Mouse (Mus musculus): ENCODE measurements around the gene 1700067P10Rik. TPM values are rescaled to one million over a fixed set of nuclear protein-coding genes. Genes with fewer than 3 reads are reported as not detected.

1700067P10Rik gene
- polyA plus RNA-seq, 1 experiment from 2014 or later: not detected

GRCm38 (mm10) chr17:48098528-48098890, 9.4 kb downstream of the 1700067P10Rik start:
- Histone ChIP-seq H3K27me3 (ENCODE audit: control insufficient read depth, insufficient read depth, low read length) (peaks cover 45% of the 10 kb centered on the region), H3K4me1 (ENCODE audit: control insufficient read depth, insufficient read depth, low read length) (peaks cover 45% of the 10 kb centered on the region), H3K27ac (replicated peaks; ENCODE audit: low read depth, low read length) (no peak overlapping the region), H3K9ac (ENCODE audit: low read length) (no peak overlapping the region), H3K36me3 (ENCODE audit: control insufficient read depth, insufficient read depth, low read length) (no peaks in the 10 kb centered on the region), H3K4me2 (ENCODE audit: low read depth, severe bottlenecking) (peak overlapping the region; percentile 77), H3K9me3 (ENCODE audit: control insufficient read depth, low read length) (peaks cover under 1% of the 10 kb centered on the region; the same call in 1 of the 2 replicates), H3K4me3 (ENCODE audit: low read depth, low read length) (peak overlapping the region; percentile 26; the same call in 1 of the 2 replicates)
- 1% methylated on average over 19 of the region's 19 CpGs for WGBS
- ATAC-seq (ENCODE audit: insufficient number of reproducible peaks, low FRiP score, low TSS enrichment, low read depth) (no peak), DNase-seq (ENCODE audit: low spot score) (peak; percentile 56)

- Histone ChIP-seq H3K4me2 (ENCODE audit: low read depth, severe bottlenecking) (no peak overlapping the region), H3K9me3 (ENCODE audit: control insufficient read depth, low read length) (no peaks in the 10 kb centered on the region), H3K27ac (replicated peaks; ENCODE audit: low read depth, low read length) (no peak overlapping the region), H3K27me3 (ENCODE audit: control insufficient read depth, insufficient read depth, low read length) (peaks cover 42% of the 10 kb centered on the region), H3K9ac (ENCODE audit: low read length) (no peak overlapping the region), H3K4me1 (ENCODE audit: control insufficient read depth, insufficient read depth, low read length) (peaks cover 45% of the 10 kb centered on the region), H3K4me3 (ENCODE audit: low read depth, low read length) (no peak overlapping the region), H3K36me3 (ENCODE audit: control insufficient read depth, insufficient read depth, low read length) (no peaks in the 10 kb centered on the region)
- DNase-seq (ENCODE audit: low spot score): no peak
- 10% methylated on average over 11 of the region's 11 CpGs for WGBS
- ATAC-seq (ENCODE audit: insufficient number of reproducible peaks, low FRiP score, low TSS enrichment, low read depth): no peak
Measured at GRCm38 (mm10) chr17:48099312-48099711, 10.2 kb downstream of the 1700067P10Rik start.

- DNase-seq (ENCODE audit: low spot score) (peak; percentile 95), ATAC-seq (ENCODE audit: insufficient number of reproducible peaks, low FRiP score, low TSS enrichment, low read depth) (no peak)
- no peaks in the 10 kb centered on the region for H3K9me3 ChIP-seq (ENCODE audit: control insufficient read depth, low read length)
- 13% methylated on average over 20 of the region's 21 CpGs for WGBS
- H3K4me2 ChIP-seq (ENCODE audit: low read depth, severe bottlenecking): peak overlapping the region; percentile 25; the same call in 1 of the 2 replicates
- no peak overlapping the region for H3K27ac ChIP-seq (replicated peaks; ENCODE audit: low read depth, low read length)
- H3K27me3 ChIP-seq (ENCODE audit: control insufficient read depth, insufficient read depth, low read length): peaks cover 33% of the 10 kb centered on the region
- no peak overlapping the region for H3K9ac ChIP-seq (ENCODE audit: low read length)
- no peak overlapping the region for H3K4me3 ChIP-seq (ENCODE audit: low read depth, low read length)
- peaks cover 37% of the 10 kb centered on the region for H3K4me1 ChIP-seq (ENCODE audit: control insufficient read depth, insufficient read depth, low read length)
- no peaks in the 10 kb centered on the region for H3K36me3 ChIP-seq (ENCODE audit: control insufficient read depth, insufficient read depth, low read length)
Measured at GRCm38 (mm10) chr17:48100441-48101417, 11.6 kb downstream of the 1700067P10Rik start.

GRCm38 (mm10) chr17:48107333-48107732, 18.2 kb downstream of the 1700067P10Rik start:
- 61% methylated on average over 4 of the region's 4 CpGs for WGBS
- no peaks in the 10 kb centered on the region for H3K4me1 ChIP-seq (ENCODE audit: control insufficient read depth, insufficient read depth, low read length)

GRCm38 (mm10) chr17:48107862-48108261, 18.7 kb downstream of the 1700067P10Rik start:
- Histone ChIP-seq H3K4me1 (ENCODE audit: control insufficient read depth, insufficient read depth, low read length) (no peaks in the 10 kb centered on the region), H3K4me3 (ENCODE audit: low read depth, low read length) (no peak overlapping the region), H3K4me2 (ENCODE audit: low read depth, severe bottlenecking) (no peak overlapping the region), H3K9me3 (ENCODE audit: control insufficient read depth, low read length) (no peaks in the 10 kb centered on the region), H3K36me3 (ENCODE audit: control insufficient read depth, insufficient read depth, low read length) (no peaks in the 10 kb centered on the region), H3K27me3 (ENCODE audit: control insufficient read depth, insufficient read depth, low read length) (no peaks in the 10 kb centered on the region), H3K27ac (replicated peaks; ENCODE audit: low read depth, low read length) (no peak overlapping the region), H3K9ac (ENCODE audit: low read length) (no peak overlapping the region)
- ATAC-seq (ENCODE audit: insufficient number of reproducible peaks, low FRiP score, low TSS enrichment, low read depth) (no peak), DNase-seq (ENCODE audit: low spot score) (no peak)
- WGBS: 62% methylated on average over 6 of the region's 6 CpGs

More at GRCm38 (mm10) chr17:48107333-48107732, 18.2 kb downstream of the 1700067P10Rik start:
- Histone ChIP-seq H3K36me3 (ENCODE audit: control insufficient read depth, insufficient read depth, low read length) (no peaks in the 10 kb centered on the region), H3K9ac (ENCODE audit: low read length) (no peak overlapping the region), H3K4me2 (ENCODE audit: low read depth, severe bottlenecking) (no peak overlapping the region), H3K9me3 (ENCODE audit: control insufficient read depth, low read length) (no peaks in the 10 kb centered on the region), H3K27me3 (ENCODE audit: control insufficient read depth, insufficient read depth, low read length) (no peaks in the 10 kb centered on the region), H3K4me3 (ENCODE audit: low read depth, low read length) (no peak overlapping the region), H3K27ac (replicated peaks; ENCODE audit: low read depth, low read length) (no peak overlapping the region)
- no peak for DNase-seq (ENCODE audit: low spot score)
- ATAC-seq (ENCODE audit: insufficient number of reproducible peaks, low FRiP score, low TSS enrichment, low read depth): no peak

- no peak overlapping the region for H3K27ac ChIP-seq (replicated peaks; ENCODE audit: low read depth, low read length)
- H3K9me3 ChIP-seq (ENCODE audit: control insufficient read depth, low read length): no peaks in the 10 kb centered on the region
- WGBS: 72% methylated on average over 3 of the region's 3 CpGs
- no peak overlapping the region for H3K9ac ChIP-seq (ENCODE audit: low read length)
- ATAC-seq (ENCODE audit: insufficient number of reproducible peaks, low FRiP score, low TSS enrichment, low read depth): no peak
- no peak for DNase-seq (ENCODE audit: low spot score)
- H3K4me3 ChIP-seq (ENCODE audit: low read depth, low read length): no peak overlapping the region
- no peaks in the 10 kb centered on the region for H3K36me3 ChIP-seq (ENCODE audit: control insufficient read depth, insufficient read depth, low read length)
- no peak overlapping the region for H3K4me2 ChIP-seq (ENCODE audit: low read depth, severe bottlenecking)
- H3K27me3 ChIP-seq (ENCODE audit: control insufficient read depth, insufficient read depth, low read length): no peaks in the 10 kb centered on the region
- no peaks in the 10 kb centered on the region for H3K4me1 ChIP-seq (ENCODE audit: control insufficient read depth, insufficient read depth, low read length)
Measured at GRCm38 (mm10) chr17:48108520-48108919, 19.4 kb downstream of the 1700067P10Rik start.

- no peaks in the 10 kb centered on the region for H3K4me1 ChIP-seq (ENCODE audit: control insufficient read depth, insufficient read depth, low read length)
- no peaks in the 10 kb centered on the region for H3K9me3 ChIP-seq (ENCODE audit: control insufficient read depth, low read length)
- WGBS: 55% methylated on average over 8 of the region's 8 CpGs
- no peak overlapping the region for H3K9ac ChIP-seq (ENCODE audit: low read length)
- DNase-seq (ENCODE audit: low spot score) (peak; percentile 70), ATAC-seq (ENCODE audit: insufficient number of reproducible peaks, low FRiP score, low TSS enrichment, low read depth) (no peak)
- H3K36me3 ChIP-seq (ENCODE audit: control insufficient read depth, insufficient read depth, low read length): no peaks in the 10 kb centered on the region
- H3K27me3 ChIP-seq (ENCODE audit: control insufficient read depth, insufficient read depth, low read length): no peaks in the 10 kb centered on the region
- H3K27ac ChIP-seq (replicated peaks; ENCODE audit: low read depth, low read length): no peak overlapping the region
- H3K4me2 ChIP-seq (ENCODE audit: low read depth, severe bottlenecking): no peak overlapping the region
- H3K4me3 ChIP-seq (ENCODE audit: low read depth, low read length): no peak overlapping the region
Measured at GRCm38 (mm10) chr17:48110547-48111287, 21.6 kb downstream of the 1700067P10Rik start.

- ATAC-seq (ENCODE audit: insufficient number of reproducible peaks, low FRiP score, low TSS enrichment, low read depth) (no peak), DNase-seq (ENCODE audit: low spot score) (no peak)
- Histone ChIP-seq H3K9ac (ENCODE audit: low read length) (no peak overlapping the region), H3K4me3 (ENCODE audit: low read depth, low read length) (no peak overlapping the region), H3K4me1 (ENCODE audit: control insufficient read depth, insufficient read depth, low read length) (no peaks in the 10 kb centered on the region), H3K9me3 (ENCODE audit: control insufficient read depth, low read length) (no peaks in the 10 kb centered on the region), H3K36me3 (ENCODE audit: control insufficient read depth, insufficient read depth, low read length) (no peaks in the 10 kb centered on the region), H3K27ac (replicated peaks; ENCODE audit: low read depth, low read length) (no peak overlapping the region), H3K4me2 (ENCODE audit: low read depth, severe bottlenecking) (no peak overlapping the region), H3K27me3 (ENCODE audit: control insufficient read depth, insufficient read depth, low read length) (no peaks in the 10 kb centered on the region)
- 83% methylated on average over 1 of the region's 1 CpGs for WGBS
Measured at GRCm38 (mm10) chr17:48118570-48118969, 29.5 kb downstream of the 1700067P10Rik start.

Data from limb, embryonic 11.5 days (tissue).